Mouse (Mus musculus) layer of hippocampus, postnatal 14 days (tissue): ENCODE measurements at regions not wholly inside any gene's neighbourhood (a gene's known extent, or its start where the extent isn't known, plus 50 kb on each side); places are given as distances from the start of the nearest gene placed in this dataset.

Experiments used
- DNase-seq, 2 experiments: peaks; one replicate each; pipeline ENCODE4 v3.0.0; 2021 to 2022; ENCODE audit warnings: low spot score in 2 of 2, mixed read lengths in 1 of 2

DNA sequence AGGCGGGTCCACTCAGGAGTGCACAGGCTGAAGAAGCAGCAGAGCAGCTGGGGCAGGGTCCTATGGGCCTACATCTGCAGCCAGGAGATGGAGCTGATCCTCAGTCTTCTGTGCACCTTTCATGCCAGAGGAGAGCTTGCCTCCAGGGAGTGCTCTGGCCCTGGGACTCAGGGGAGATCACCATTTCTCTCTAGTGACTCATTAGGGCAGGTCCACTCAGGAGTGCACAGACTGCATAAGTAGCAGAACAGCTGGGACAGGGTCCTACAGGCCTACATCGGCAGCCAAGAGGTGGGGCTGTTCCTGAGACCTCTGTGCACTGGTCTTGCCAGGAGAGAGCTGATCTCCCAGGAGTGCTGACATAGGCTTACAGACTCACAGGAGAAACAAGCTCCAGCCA is 159.4 kb upstream of the Gm21897 start:
- no peak for DNase-seq

- DNase-seq = no peak
These were observed 141.7 kb upstream of the Gm21897 start for GRCm38 (mm10) chr16:15175516-15175915.

GRCm38 (mm10) chr16:15185714-15186113 is 131.5 kb upstream of the Gm21897 start:
- no peak for DNase-seq

GRCm38 (mm10) chr16:15194926-15195711 is 122.1 kb upstream of the Gm21897 start:
- peak in 1 of 2 experiments; percentile 4 for DNase-seq

DNA sequence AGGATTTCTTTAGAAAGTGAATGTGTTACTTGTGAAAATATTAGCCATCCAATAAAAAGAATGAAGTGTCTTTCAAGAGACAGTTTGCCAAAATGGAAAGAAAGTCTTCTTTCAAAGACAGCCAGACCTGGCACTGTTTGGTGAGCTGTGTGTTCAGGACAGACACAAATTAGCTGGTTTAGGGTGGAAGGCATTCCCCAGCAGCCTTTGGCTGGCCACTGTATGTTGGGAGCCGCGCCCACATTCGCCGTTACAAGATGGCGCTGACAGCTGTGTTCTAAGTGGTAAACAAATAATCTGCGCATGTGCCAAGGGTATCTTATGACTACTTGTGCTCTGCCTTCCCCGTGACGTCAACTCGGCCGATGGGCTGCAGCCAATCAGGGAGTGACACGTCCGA is 121.3 kb upstream of the Gm21897 start:
- peak in 1 of 2 experiments; percentile 11 for DNase-seq

DNA sequence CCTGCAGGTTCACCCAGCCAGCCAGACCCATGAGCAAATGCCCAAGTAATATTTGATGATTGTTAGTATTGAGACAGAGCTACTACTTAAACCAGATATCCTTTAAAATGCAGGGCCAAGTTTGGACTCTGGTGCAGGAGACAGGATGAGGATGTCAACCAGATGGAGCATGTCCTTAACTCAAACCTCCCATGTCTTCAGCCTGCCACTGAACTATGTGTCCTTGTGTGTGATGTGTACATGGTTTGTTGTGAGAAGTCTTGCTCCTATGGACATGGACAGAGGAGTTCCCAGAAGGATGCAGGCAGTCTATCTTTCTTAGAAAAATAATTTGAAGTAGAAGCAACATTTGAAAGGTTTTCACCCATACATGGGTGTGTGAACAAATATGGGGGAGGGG is 120.4 kb upstream of the Gm21897 start:
- no peak for DNase-seq

DNA sequence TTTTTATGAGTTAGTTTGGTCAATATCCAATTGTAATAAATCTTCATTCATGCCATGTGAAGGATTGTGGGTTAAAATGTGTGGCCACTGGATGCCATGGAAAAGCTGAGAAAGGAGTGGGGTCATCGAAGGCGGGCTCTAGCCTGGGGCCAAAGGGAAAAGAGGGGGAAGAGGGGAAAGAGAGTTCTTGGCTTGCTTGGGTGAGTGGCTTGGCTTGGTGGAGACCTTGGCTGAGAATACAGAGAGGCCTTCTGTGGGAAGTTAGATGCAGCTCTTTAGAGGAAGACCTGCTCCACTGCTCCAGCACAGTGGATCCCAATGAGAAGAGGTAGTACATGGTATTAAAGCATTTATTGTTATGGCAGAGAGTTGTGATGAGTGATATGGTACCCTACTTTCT is 101.3 kb upstream of the Gm21897 start:
- DNase-seq = no peak

GRCm38 (mm10) chr16:15220961-15221547 is 96.2 kb upstream of the Gm21897 start:
- no peak for DNase-seq

GRCm38 (mm10) chr16:15237836-15238235 is 79.4 kb upstream of the Gm21897 start:
- DNase-seq = no peak

GRCm38 (mm10) chr16:15238449-15238848 is 78.8 kb upstream of the Gm21897 start:
- DNase-seq = no peak

DNA sequence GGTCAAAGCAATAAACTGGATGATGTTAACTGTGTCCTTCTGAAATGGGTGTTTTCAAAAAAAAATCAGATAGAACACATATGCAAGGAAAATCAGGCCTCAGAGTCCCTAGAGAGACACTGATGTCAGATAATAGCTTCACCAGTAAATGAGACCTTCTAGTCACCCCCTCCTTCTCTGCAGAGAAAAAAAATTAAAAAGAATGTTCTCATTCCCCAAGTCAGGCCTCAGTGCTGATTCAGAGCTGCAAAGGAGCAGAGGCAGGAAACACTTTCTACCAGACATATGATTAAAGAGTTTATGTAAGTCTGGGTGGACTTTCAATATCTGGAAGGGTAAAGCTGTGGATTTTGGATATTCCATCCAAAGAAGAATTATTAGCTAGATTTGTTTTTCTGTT is 67.1 kb upstream of the Gm21897 start:
- no peak for DNase-seq

DNA sequence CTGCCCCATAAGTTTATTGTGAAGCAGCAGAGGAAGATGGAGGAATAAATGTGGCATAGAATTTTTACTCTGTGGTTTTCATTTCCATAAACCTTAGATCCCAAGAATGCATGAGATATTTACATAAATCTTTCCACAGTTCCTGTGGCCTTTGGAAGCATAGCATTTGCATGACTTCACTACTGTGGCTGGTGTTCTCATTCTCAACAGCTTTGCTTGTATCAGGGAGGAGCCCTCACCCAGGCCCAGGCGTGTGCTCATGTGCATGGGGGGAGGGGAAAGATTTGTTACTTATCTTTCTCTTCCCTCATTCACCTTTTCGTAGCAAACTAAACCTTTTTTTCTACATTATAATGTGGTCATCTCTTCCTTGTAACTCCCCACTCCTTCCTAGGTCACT is 65.6 kb upstream of the Gm21897 start:
- DNase-seq = no peak

DNA sequence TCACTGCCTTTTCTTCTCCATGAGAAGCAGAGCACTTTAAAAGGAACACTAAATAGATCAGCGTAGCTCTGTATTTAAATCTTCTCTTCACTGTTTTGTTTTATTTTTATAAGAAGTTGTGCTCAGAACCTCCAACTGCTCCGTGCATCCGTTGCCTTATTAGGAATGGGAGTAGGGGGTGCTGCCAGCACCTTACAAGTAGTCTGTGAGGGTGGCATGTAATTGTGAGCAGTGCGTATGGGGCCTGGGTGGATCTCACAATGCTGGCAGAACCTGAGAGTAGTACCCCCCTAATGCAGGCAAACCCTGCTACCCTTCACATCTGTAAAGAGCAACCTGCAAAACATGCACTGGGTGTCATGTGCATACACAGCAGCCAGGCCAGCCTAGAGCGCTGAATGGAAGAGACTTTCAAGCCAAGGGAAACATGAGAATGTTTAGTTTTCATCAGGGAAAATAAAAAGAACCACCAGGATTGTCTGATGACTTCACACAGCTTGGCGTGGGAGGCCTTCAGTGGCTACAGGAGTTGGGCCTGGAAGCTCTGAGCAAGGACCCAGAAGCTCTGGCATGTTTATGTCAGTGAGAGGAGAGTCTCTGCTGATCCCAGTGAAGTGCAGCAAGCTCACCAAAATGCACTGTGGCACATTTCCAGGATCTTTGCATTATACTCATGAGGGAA is 64.5 kb upstream of the Gm21897 start:
- DNase-seq = no peak

DNA sequence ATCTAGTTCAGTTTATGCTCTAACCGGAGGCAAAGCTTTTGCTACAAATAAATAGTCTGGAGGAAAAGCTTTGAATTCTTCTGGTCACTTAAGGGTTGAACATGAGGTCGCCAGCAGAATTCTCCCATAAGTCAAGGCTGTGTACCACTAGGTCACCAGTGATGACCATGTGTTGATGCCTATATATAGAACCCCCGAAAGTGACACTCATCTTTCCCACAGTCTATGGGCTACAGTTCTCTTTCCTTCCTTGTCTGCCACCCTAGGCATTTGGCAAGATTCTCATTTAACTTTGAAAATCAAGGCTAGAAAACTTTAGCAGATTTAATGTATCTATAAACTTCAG is 63.9 kb upstream of the Gm21897 start:
- DNase-seq = no peak

DNA sequence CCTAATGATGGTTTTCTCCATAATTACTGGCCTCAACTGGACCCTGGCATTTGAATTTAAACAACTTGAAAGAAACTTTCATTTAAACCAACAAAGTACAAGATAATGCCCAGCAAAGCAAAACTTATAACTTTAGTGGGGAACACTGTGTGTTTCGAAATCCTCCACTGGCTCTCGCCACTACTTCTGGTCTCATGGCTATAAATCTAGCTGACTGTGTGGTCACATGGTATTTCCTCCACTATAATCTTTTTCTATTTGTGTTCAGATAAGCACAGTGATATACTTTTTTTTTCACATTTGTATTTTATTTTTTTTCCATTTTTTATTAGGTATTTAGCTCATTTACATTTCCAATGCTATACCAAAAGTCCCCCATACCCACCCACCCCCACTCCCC is 62.6 kb upstream of the Gm21897 start:
- DNase-seq = no peak

DNA sequence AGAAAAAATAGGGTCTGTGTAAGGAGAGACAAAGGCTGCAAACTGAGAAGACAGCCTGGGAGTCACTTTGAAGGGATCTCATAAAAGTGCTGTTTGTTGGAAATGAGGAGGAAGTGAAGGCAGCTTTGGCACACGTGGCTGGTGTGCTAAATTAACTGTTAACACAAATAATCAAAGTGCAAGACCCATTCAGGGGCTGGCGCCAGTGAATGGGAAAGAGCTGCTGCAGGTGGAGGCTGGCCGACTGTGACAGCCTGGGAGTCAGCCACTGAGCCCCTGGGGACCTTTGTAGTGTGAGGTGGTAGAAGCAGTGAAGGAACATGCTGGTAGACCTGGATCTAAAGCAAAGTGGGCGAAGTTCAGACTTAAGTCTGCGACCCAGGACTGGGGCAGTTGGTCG is 57.8 kb upstream of the Gm21897 start:
- no peak for DNase-seq

DNA sequence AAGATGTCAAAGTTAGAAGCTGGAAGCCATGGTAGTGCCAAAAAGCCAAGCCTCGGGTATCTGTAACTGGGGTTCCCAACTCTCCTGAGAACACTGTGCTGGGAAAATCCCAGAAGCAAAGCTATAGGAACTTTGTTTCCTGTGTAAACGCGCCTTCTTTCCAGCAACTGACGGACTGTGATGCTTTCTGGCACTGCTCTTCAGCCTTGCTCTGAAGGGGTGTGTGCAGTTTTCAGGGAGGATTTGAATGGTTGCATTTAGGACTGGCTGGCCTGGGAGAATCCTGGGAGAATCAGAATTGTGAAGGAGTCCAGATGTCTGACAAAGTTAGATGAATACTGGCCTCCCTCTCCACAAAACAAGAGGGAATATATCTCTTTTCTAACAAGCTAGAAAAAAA is 57.2 kb upstream of the Gm21897 start:
- no peak for DNase-seq
